Mouse (Mus musculus): ENCODE results near the gene Slc16a4. TPM values are rescaled to one million over a fixed set of nuclear protein-coding genes. Genes with fewer than 3 reads are reported as not detected.

Slc16a4 gene
- polyA plus RNA-seq, 1 experiment from 2014 or later: 3.4 TPM

GRCm38 (mm10) chr3:107255992-107256391 is 35.0 kb upstream of the Slc16a4 start:
- Histone ChIP-seq H3K27ac (ENCODE audit: low read depth) (no peak overlapping the region), H3K36me3 (ENCODE audit: insufficient read depth) (no peaks in the 10 kb centered on the region), H3K9me3 (ENCODE audit: low read depth, low read length) (no peaks in the 10 kb centered on the region), H3K9ac (no peak overlapping the region), H3K4me1 (ENCODE audit: insufficient read depth) (no peaks in the 10 kb centered on the region), H3K4me3 (ENCODE audit: low read depth, low read length) (no peak overlapping the region), H3K4me2 (no peak overlapping the region), H3K27me3 (ENCODE audit: insufficient read depth, low read length) (no peaks in the 10 kb centered on the region)
- DNase-seq (no peak), ATAC-seq (ENCODE audit: insufficient read depth) (no peak)
- 76% methylated on average over 3 of the region's 3 CpGs for WGBS
- no peak for TF ChIP-seq CTCF (IDR thresholded peaks at IDR 0.05; ENCODE audit: low read depth)

- no peak for DNase-seq
- Histone ChIP-seq H3K36me3 (ENCODE audit: insufficient read depth) (no peaks in the 10 kb centered on the region), H3K9me3 (ENCODE audit: low read depth, low read length) (no peaks in the 10 kb centered on the region), H3K9ac (no peak overlapping the region), H3K4me1 (ENCODE audit: insufficient read depth) (no peaks in the 10 kb centered on the region), H3K27me3 (ENCODE audit: insufficient read depth, low read length) (no peaks in the 10 kb centered on the region), H3K4me3 (ENCODE audit: low read depth, low read length) (no peak overlapping the region), H3K27ac (ENCODE audit: low read depth) (no peak overlapping the region), H3K4me2 (no peak overlapping the region)
- 37% methylated on average over 7 of the region's 7 CpGs for WGBS
- no peak for ATAC-seq (ENCODE audit: insufficient read depth)
- TF ChIP-seq CTCF (IDR thresholded peaks at IDR 0.05; ENCODE audit: low read depth): no peak
Measured at GRCm38 (mm10) chr3:107256724-107257123, 34.3 kb upstream of the Slc16a4 start.

- no peak for ATAC-seq (ENCODE audit: insufficient read depth)
- 56% methylated on average over 5 of the region's 5 CpGs for WGBS
- H3K27me3 ChIP-seq (ENCODE audit: insufficient read depth, low read length): no peaks in the 10 kb centered on the region
- no peak overlapping the region for H3K4me2 ChIP-seq
- no peaks in the 10 kb centered on the region for H3K36me3 ChIP-seq (ENCODE audit: insufficient read depth)
- H3K4me1 ChIP-seq (ENCODE audit: insufficient read depth): no peaks in the 10 kb centered on the region
- H3K27ac ChIP-seq (ENCODE audit: low read depth): no peak overlapping the region
- no peak for TF ChIP-seq CTCF (IDR thresholded peaks at IDR 0.05; ENCODE audit: low read depth)
- H3K9ac ChIP-seq: no peak overlapping the region
- no peak for DNase-seq
- no peak overlapping the region for H3K4me3 ChIP-seq (ENCODE audit: low read depth, low read length)
- H3K9me3 ChIP-seq (ENCODE audit: low read depth, low read length): no peaks in the 10 kb centered on the region
Measured at GRCm38 (mm10) chr3:107257924-107258323, 33.1 kb upstream of the Slc16a4 start.

- no peaks in the 10 kb centered on the region for H3K9me3 ChIP-seq (ENCODE audit: low read depth, low read length)
- H3K4me3 ChIP-seq (ENCODE audit: low read depth, low read length): no peak overlapping the region
- H3K4me1 ChIP-seq (ENCODE audit: insufficient read depth): no peaks in the 10 kb centered on the region
- WGBS: 44% methylated on average over 8 of the region's 8 CpGs
- no peaks in the 10 kb centered on the region for H3K36me3 ChIP-seq (ENCODE audit: insufficient read depth)
- no peak overlapping the region for H3K27ac ChIP-seq (ENCODE audit: low read depth)
- no peak overlapping the region for H3K4me2 ChIP-seq
- DNase-seq (no peak), ATAC-seq (ENCODE audit: insufficient read depth) (no peak)
- TF ChIP-seq CTCF (IDR thresholded peaks at IDR 0.05; ENCODE audit: low read depth): no peak
- H3K9ac ChIP-seq: no peak overlapping the region
- H3K27me3 ChIP-seq (ENCODE audit: insufficient read depth, low read length): no peaks in the 10 kb centered on the region
Measured at GRCm38 (mm10) chr3:107260956-107261850, 29.8 kb upstream of the Slc16a4 start.

- H3K4me1 ChIP-seq (ENCODE audit: insufficient read depth): no peaks in the 10 kb centered on the region
- no peaks in the 10 kb centered on the region for H3K27me3 ChIP-seq (ENCODE audit: insufficient read depth, low read length)
- no peak for ATAC-seq (ENCODE audit: insufficient read depth)
- TF ChIP-seq CTCF (IDR thresholded peaks at IDR 0.05; ENCODE audit: low read depth): no peak
- no peak for DNase-seq
- no peak overlapping the region for H3K9ac ChIP-seq
- H3K9me3 ChIP-seq (ENCODE audit: low read depth, low read length): no peaks in the 10 kb centered on the region
- H3K4me2 ChIP-seq: no peak overlapping the region
- 48% methylated on average over 7 of the region's 7 CpGs for WGBS
- H3K27ac ChIP-seq (ENCODE audit: low read depth): no peak overlapping the region
- no peaks in the 10 kb centered on the region for H3K36me3 ChIP-seq (ENCODE audit: insufficient read depth)
- H3K4me3 ChIP-seq (ENCODE audit: low read depth, low read length): no peak overlapping the region
Measured at GRCm38 (mm10) chr3:107261851-107262165, 29.2 kb upstream of the Slc16a4 start.

GRCm38 (mm10) chr3:107266814-107267345 is 24.1 kb upstream of the Slc16a4 start:
- ATAC-seq (ENCODE audit: insufficient read depth) (no peak), DNase-seq (no peak)
- no peaks in the 10 kb centered on the region for H3K36me3 ChIP-seq (ENCODE audit: insufficient read depth)
- H3K4me1 ChIP-seq (ENCODE audit: insufficient read depth): no peaks in the 10 kb centered on the region
- H3K4me2 ChIP-seq: no peak overlapping the region
- H3K4me3 ChIP-seq (ENCODE audit: low read depth, low read length): no peak overlapping the region
- WGBS: 65% methylated on average over 2 of the region's 2 CpGs
- no peak overlapping the region for H3K27ac ChIP-seq (ENCODE audit: low read depth)
- no peaks in the 10 kb centered on the region for H3K9me3 ChIP-seq (ENCODE audit: low read depth, low read length)
- TF ChIP-seq CTCF (IDR thresholded peaks at IDR 0.05; ENCODE audit: low read depth): no peak
- H3K27me3 ChIP-seq (ENCODE audit: insufficient read depth, low read length): no peaks in the 10 kb centered on the region
- H3K9ac ChIP-seq: no peak overlapping the region

- ATAC-seq (ENCODE audit: insufficient read depth) (no peak), DNase-seq (no peak)
- 77% methylated on average over 3 of the region's 3 CpGs for WGBS
- no peak overlapping the region for H3K4me3 ChIP-seq (ENCODE audit: low read depth, low read length)
- H3K27ac ChIP-seq (ENCODE audit: low read depth): no peak overlapping the region
- H3K27me3 ChIP-seq (ENCODE audit: insufficient read depth, low read length): no peaks in the 10 kb centered on the region
- no peaks in the 10 kb centered on the region for H3K4me1 ChIP-seq (ENCODE audit: insufficient read depth)
- H3K36me3 ChIP-seq (ENCODE audit: insufficient read depth): no peaks in the 10 kb centered on the region
- no peak for TF ChIP-seq CTCF (IDR thresholded peaks at IDR 0.05; ENCODE audit: low read depth)
- no peak overlapping the region for H3K9ac ChIP-seq
- H3K9me3 ChIP-seq (ENCODE audit: low read depth, low read length): no peaks in the 10 kb centered on the region
- no peak overlapping the region for H3K4me2 ChIP-seq
Measured at GRCm38 (mm10) chr3:107272433-107272832, 18.6 kb upstream of the Slc16a4 start.
